Mouse (Mus musculus): Measurements from ENCODE around the gene Tmcc2. TPM values are rescaled to one million over a fixed set of nuclear protein-coding genes. Genes with fewer than 3 reads are reported as not detected.

Gene Tmcc2
- polyA plus RNA-seq, 1 experiment: 35.2 TPM

GRCm38 (mm10) chr1:132348401-132348800 lies 42.7 kb downstream of the Tmcc2 start:
- Histone ChIP-seq H3K4me3 (no peak overlapping the region), H3K79me2 (ENCODE audit: control insufficient read depth, insufficient read depth) (no peaks in the 10 kb centered on the region), H3K27me3 (ENCODE audit: control insufficient read depth, insufficient read depth, insufficient read length) (no peaks in the 10 kb centered on the region), H3ac (ENCODE audit: control insufficient read depth, insufficient read length) (no peak overlapping the region), H3K36me3 (ENCODE audit: control insufficient read depth, insufficient read depth) (no peaks in the 10 kb centered on the region), H3K4me2 (ENCODE audit: low read depth) (no peak overlapping the region)
- no peak for TF ChIP-seq MYOG (IDR thresholded peaks at IDR 0.05; ENCODE audit: control insufficient read depth in 1 of 3, insufficient read depth in 1 of 3, insufficient read length in 2 of 3, low read depth in 2 of 3)
- TF ChIP-seq E2F4 (IDR thresholded peaks at IDR 0.05; ENCODE audit: insufficient read depth): no peak
- TF ChIP-seq SRF (IDR thresholded peaks at IDR 0.05; ENCODE audit: control insufficient read depth, insufficient read length, low read depth): no peak
- TF ChIP-seq MAX (IDR thresholded peaks at IDR 0.05; ENCODE audit: low read depth): no peak
- TF ChIP-seq CEBPB (IDR thresholded peaks at IDR 0.05; ENCODE audit: insufficient read depth, poor library complexity, severe bottlenecking): no peak
- no peak for TF ChIP-seq POLR2AphosphoS2 (IDR thresholded peaks at IDR 0.05; ENCODE audit: insufficient read length, low read depth)
- no peak for TF ChIP-seq MYOD1 (IDR thresholded peaks at IDR 0.05; ENCODE audit: control insufficient read depth in 1 of 3, insufficient read length in 2 of 3, low read depth in 2 of 3)
- no peak for TF ChIP-seq USF1 (IDR thresholded peaks at IDR 0.05; ENCODE audit: low read depth)
- TF ChIP-seq POLR2A (IDR thresholded peaks at IDR 0.05; ENCODE audit: insufficient read length, low read depth): no peak

- Histone ChIP-seq H3K79me2 (ENCODE audit: control insufficient read depth, insufficient read depth) (no peaks in the 10 kb centered on the region), H3K36me3 (ENCODE audit: control insufficient read depth, insufficient read depth) (no peaks in the 10 kb centered on the region), H3K4me2 (ENCODE audit: low read depth) (peak overlapping the region; percentile 90), H3K4me3 (peak overlapping the region; percentile 2), H3K27me3 (ENCODE audit: control insufficient read depth, insufficient read depth, insufficient read length) (no peaks in the 10 kb centered on the region), H3ac (ENCODE audit: control insufficient read depth, insufficient read length) (no peak overlapping the region)
- TF ChIP-seq USF1 (IDR thresholded peaks at IDR 0.05; ENCODE audit: low read depth) (no peak), MYOD1 (IDR thresholded peaks at IDR 0.05; ENCODE audit: control insufficient read depth in 1 of 3, insufficient read length in 2 of 3, low read depth in 2 of 3) (no peak), REST (IDR thresholded peaks at IDR 0.05; ENCODE audit: insufficient read depth, insufficient read length) (no peak), CEBPB (IDR thresholded peaks at IDR 0.05; ENCODE audit: insufficient read depth, poor library complexity, severe bottlenecking) (no peak), TCF12 (IDR thresholded peaks at IDR 0.05; ENCODE audit: insufficient read depth, poor library complexity, severe bottlenecking) (no peak), MYOG (IDR thresholded peaks at IDR 0.05; ENCODE audit: control insufficient read depth in 1 of 3, insufficient read depth in 1 of 3, insufficient read length in 2 of 3, low read depth in 2 of 3) (no peak), POLR2A (IDR thresholded peaks at IDR 0.05; ENCODE audit: insufficient read length, low read depth) (no peak), TCF3 (IDR thresholded peaks at IDR 0.05; ENCODE audit: insufficient read length, low read depth) (no peak), POLR2AphosphoS2 (IDR thresholded peaks at IDR 0.05; ENCODE audit: insufficient read length, low read depth) (no peak), MAX (IDR thresholded peaks at IDR 0.05; ENCODE audit: low read depth) (no peak), E2F4 (IDR thresholded peaks at IDR 0.05; ENCODE audit: insufficient read depth) (no peak), SRF (IDR thresholded peaks at IDR 0.05; ENCODE audit: control insufficient read depth, insufficient read length, low read depth) (no peak)
Measured at GRCm38 (mm10) chr1:132346951-132347350, 44.1 kb downstream of the Tmcc2 start.

- Histone ChIP-seq H3K79me2 (ENCODE audit: control insufficient read depth, insufficient read depth) (no peaks in the 10 kb centered on the region), H3K36me3 (ENCODE audit: control insufficient read depth, insufficient read depth) (no peaks in the 10 kb centered on the region), H3ac (ENCODE audit: control insufficient read depth, insufficient read length) (no peak overlapping the region), H3K27me3 (ENCODE audit: control insufficient read depth, insufficient read depth, insufficient read length) (no peaks in the 10 kb centered on the region), H3K4me3 (peak overlapping the region; percentile 2), H3K4me2 (ENCODE audit: low read depth) (peak overlapping the region; percentile 90)
- peak in 2 of 3 experiments; percentile 2 to 64 for TF ChIP-seq MYOG (IDR thresholded peaks at IDR 0.05; ENCODE audit: control insufficient read depth in 1 of 3, insufficient read depth in 1 of 3, insufficient read length in 2 of 3, low read depth in 2 of 3)
- no peak for TF ChIP-seq E2F4 (IDR thresholded peaks at IDR 0.05; ENCODE audit: insufficient read depth)
- peak in 2 of 3 experiments; percentile 8 to 44 for TF ChIP-seq MYOD1 (IDR thresholded peaks at IDR 0.05; ENCODE audit: control insufficient read depth in 1 of 3, insufficient read length in 2 of 3, low read depth in 2 of 3)
- no peak for TF ChIP-seq MAX (IDR thresholded peaks at IDR 0.05; ENCODE audit: low read depth)
- TF ChIP-seq POLR2A (IDR thresholded peaks at IDR 0.05; ENCODE audit: insufficient read length, low read depth): peak; percentile 82
- no peak for TF ChIP-seq TCF3 (IDR thresholded peaks at IDR 0.05; ENCODE audit: insufficient read length, low read depth)
- TF ChIP-seq POLR2AphosphoS2 (IDR thresholded peaks at IDR 0.05; ENCODE audit: insufficient read length, low read depth): peak; percentile 61
- TF ChIP-seq TCF12 (IDR thresholded peaks at IDR 0.05; ENCODE audit: insufficient read depth, poor library complexity, severe bottlenecking): no peak
- TF ChIP-seq REST (IDR thresholded peaks at IDR 0.05; ENCODE audit: insufficient read depth, insufficient read length): no peak
- no peak for TF ChIP-seq SRF (IDR thresholded peaks at IDR 0.05; ENCODE audit: control insufficient read depth, insufficient read length, low read depth)
- TF ChIP-seq CEBPB (IDR thresholded peaks at IDR 0.05; ENCODE audit: insufficient read depth, poor library complexity, severe bottlenecking): no peak
- no peak for TF ChIP-seq USF1 (IDR thresholded peaks at IDR 0.05; ENCODE audit: low read depth)
Measured at GRCm38 (mm10) chr1:132346134-132346851, 44.8 kb downstream of the Tmcc2 start.

- H3K79me2 ChIP-seq (ENCODE audit: control insufficient read depth, insufficient read depth): no peaks in the 10 kb centered on the region
- H3ac ChIP-seq (ENCODE audit: control insufficient read depth, insufficient read length): no peak overlapping the region
- no peaks in the 10 kb centered on the region for H3K27me3 ChIP-seq (ENCODE audit: control insufficient read depth, insufficient read depth, insufficient read length)
- TF ChIP-seq MYOD1 (IDR thresholded peaks at IDR 0.05; ENCODE audit: control insufficient read depth in 1 of 3, insufficient read length in 2 of 3, low read depth in 2 of 3) (no peak), E2F4 (IDR thresholded peaks at IDR 0.05; ENCODE audit: insufficient read depth) (no peak), MYOG (IDR thresholded peaks at IDR 0.05; ENCODE audit: control insufficient read depth in 1 of 3, insufficient read depth in 1 of 3, insufficient read length in 2 of 3, low read depth in 2 of 3) (no peak), POLR2A (IDR thresholded peaks at IDR 0.05; ENCODE audit: insufficient read length, low read depth) (no peak), REST (IDR thresholded peaks at IDR 0.05; ENCODE audit: insufficient read depth, insufficient read length) (no peak), TCF3 (IDR thresholded peaks at IDR 0.05; ENCODE audit: insufficient read length, low read depth) (no peak), USF1 (IDR thresholded peaks at IDR 0.05; ENCODE audit: low read depth) (no peak), POLR2AphosphoS2 (IDR thresholded peaks at IDR 0.05; ENCODE audit: insufficient read length, low read depth) (no peak), MAX (IDR thresholded peaks at IDR 0.05; ENCODE audit: low read depth) (no peak), TCF12 (IDR thresholded peaks at IDR 0.05; ENCODE audit: insufficient read depth, poor library complexity, severe bottlenecking) (no peak), CEBPB (IDR thresholded peaks at IDR 0.05; ENCODE audit: insufficient read depth, poor library complexity, severe bottlenecking) (no peak), SRF (IDR thresholded peaks at IDR 0.05; ENCODE audit: control insufficient read depth, insufficient read length, low read depth) (no peak)
- H3K36me3 ChIP-seq (ENCODE audit: control insufficient read depth, insufficient read depth): no peaks in the 10 kb centered on the region
- peak overlapping the region; percentile 2 for H3K4me3 ChIP-seq
- peak overlapping the region; percentile 90 for H3K4me2 ChIP-seq (ENCODE audit: low read depth)
Measured at GRCm38 (mm10) chr1:132345514-132345913, 45.6 kb downstream of the Tmcc2 start.
